Mouse (Mus musculus) limb, embryonic 11.5 days (tissue): ENCODE measurements at regions not wholly inside any gene's neighbourhood (a gene's known extent, or its start where the extent isn't known, plus 50 kb on each side); places are given as distances from the start of the nearest gene placed in this dataset.

Experiments
- ATAC-seq: fragments of 200-750 bp; cut with Nextera tagmentation; 2 replicates; pipeline ENCODE4 v1.8.0; 2017; ENCODE audit warnings: low read depth; ENCODE audit not compliant: insufficient number of reproducible peaks, low FRiP score, low TSS enrichment
- DNase-seq: peaks from one replicate; pipeline ENCODE4 v3.0.0-alpha.2; 2015; ENCODE audit warnings: low spot score
- H3K27ac ChIP-seq: fragments of 300-500 bp; sonication (generic); replicated peaks from 2 replicates; pipeline ENCODE4 v1.5.1; 2014; ENCODE audit warnings: low read depth, mild to moderate bottlenecking, low read length
- H3K27me3 ChIP-seq: fragments of 300-500 bp; sonication (generic); 2 replicates; pipeline ENCODE4 v1.6.1; 2014; ENCODE audit warnings: mild to moderate bottlenecking, low read length, mixed read lengths; ENCODE audit not compliant: control insufficient read depth, insufficient read depth
- H3K36me3 ChIP-seq: fragments of 300-500 bp; sonication (generic); 2 replicates; pipeline ENCODE4 v1.6.1; 2014; ENCODE audit warnings: mild to moderate bottlenecking, low read length, moderate library complexity, mixed read lengths; ENCODE audit not compliant: control insufficient read depth, insufficient read depth
- H3K4me1 ChIP-seq: fragments of 300-500 bp; sonication (generic); 2 replicates; pipeline ENCODE4 v1.6.1; 2014; ENCODE audit warnings: low read length, mixed read lengths; ENCODE audit not compliant: control insufficient read depth, insufficient read depth
- H3K4me2 ChIP-seq: fragments of 300-500 bp; sonication (generic); 2 replicates; pipeline ENCODE4 v1.6.1; 2014; ENCODE audit warnings: low read depth, mild to moderate bottlenecking, moderate library complexity; ENCODE audit not compliant: severe bottlenecking
- H3K4me3 ChIP-seq: fragments of 300-500 bp; sonication (generic); 2 replicates; pipeline ENCODE4 v1.5.1; 2014; ENCODE audit warnings: low read depth, low read length
- H3K9ac ChIP-seq: fragments of 300-500 bp; sonication (generic); 2 replicates; pipeline ENCODE4 v1.6.1; 2014; ENCODE audit warnings: mild to moderate bottlenecking, low read length
- H3K9me3 ChIP-seq: fragments of 300-500 bp; sonication (generic); 2 replicates; pipeline ENCODE4 v1.6.1; 2016; ENCODE audit warnings: low read length; ENCODE audit not compliant: control insufficient read depth
- WGBS: fragments of 180-500 bp; shearing (Covaris S2); extraction: QIAGEN DNeasy Blood & Tissue Kit; methylation state at CpG from one replicate; pipeline ENCODE4 v1.1.7; 2014; 5-methylcytosine and 5-hydroxymethylcytosine counted together

GRCm38 (mm10) chr10:24479148-24479547 is 116.1 kb upstream of the Ccn2 start:
- no peak overlapping the region for H3K27ac ChIP-seq
- WGBS = 88% methylated on average over 11 of the region's 11 CpGs
- DNase-seq = no peak
- no peak overlapping the region for H3K9ac ChIP-seq
- no peaks in the 10 kb centered on the region for H3K36me3 ChIP-seq
- no peaks in the 10 kb centered on the region for H3K4me1 ChIP-seq
- H3K9me3 ChIP-seq = no peaks in the 10 kb centered on the region
- H3K27me3 ChIP-seq = no peaks in the 10 kb centered on the region
- no peak overlapping the region for H3K4me2 ChIP-seq
- H3K4me3 ChIP-seq = no peak overlapping the region
- ATAC-seq = no peak

GRCm38 (mm10) chr10:24481926-24482612 is 113.2 kb upstream of the Ccn2 start:
- Histone ChIP-seq H3K4me1 (no peaks in the 10 kb centered on the region), H3K27me3 (no peaks in the 10 kb centered on the region), H3K4me2 (no peak overlapping the region), H3K36me3 (no peaks in the 10 kb centered on the region), H3K4me3 (no peak overlapping the region), H3K9me3 (no peaks in the 10 kb centered on the region), H3K9ac (no peak overlapping the region), H3K27ac (no peak overlapping the region)
- no peak for ATAC-seq
- WGBS = 64% methylated on average over 9 of the region's 9 CpGs
- no peak for DNase-seq

- ATAC-seq (no peak), DNase-seq (no peak)
- Histone ChIP-seq H3K4me1 (no peaks in the 10 kb centered on the region), H3K36me3 (no peaks in the 10 kb centered on the region), H3K9me3 (no peaks in the 10 kb centered on the region), H3K27me3 (no peaks in the 10 kb centered on the region), H3K27ac (no peak overlapping the region), H3K9ac (no peak overlapping the region), H3K4me3 (no peak overlapping the region), H3K4me2 (no peak overlapping the region)
- WGBS = 59% methylated on average over 3 of the region's 3 CpGs
These were observed 112.2 kb upstream of the Ccn2 start for GRCm38 (mm10) chr10:24483053-24483452.

GRCm38 (mm10) chr10:24484101-24484660 is 111.1 kb upstream of the Ccn2 start:
- 23% methylated on average over 5 of the region's 5 CpGs for WGBS
- no peaks in the 10 kb centered on the region for H3K27me3 ChIP-seq
- H3K4me2 ChIP-seq = no peak overlapping the region
- H3K9ac ChIP-seq = no peak overlapping the region
- H3K27ac ChIP-seq = no peak overlapping the region
- H3K36me3 ChIP-seq = no peaks in the 10 kb centered on the region
- no peak for ATAC-seq
- no peak overlapping the region for H3K4me3 ChIP-seq
- no peaks in the 10 kb centered on the region for H3K9me3 ChIP-seq
- H3K4me1 ChIP-seq = no peaks in the 10 kb centered on the region
- no peak for DNase-seq

GRCm38 (mm10) chr10:24485461-24485860 is 109.8 kb upstream of the Ccn2 start:
- Histone ChIP-seq H3K9ac (no peak overlapping the region), H3K9me3 (no peaks in the 10 kb centered on the region), H3K27ac (no peak overlapping the region), H3K4me1 (no peaks in the 10 kb centered on the region), H3K27me3 (no peaks in the 10 kb centered on the region), H3K36me3 (no peaks in the 10 kb centered on the region), H3K4me2 (no peak overlapping the region), H3K4me3 (no peak overlapping the region)
- 72% methylated on average over 5 of the region's 5 CpGs for WGBS
- ATAC-seq (no peak), DNase-seq (no peak)

GRCm38 (mm10) chr10:24486224-24486623 is 109.0 kb upstream of the Ccn2 start:
- 90% methylated on average over 1 of the region's 1 CpGs for WGBS
- no peaks in the 10 kb centered on the region for H3K27me3 ChIP-seq
- no peak overlapping the region for H3K4me3 ChIP-seq
- DNase-seq (no peak), ATAC-seq (no peak)
- no peaks in the 10 kb centered on the region for H3K9me3 ChIP-seq
- no peak overlapping the region for H3K27ac ChIP-seq
- H3K4me2 ChIP-seq = no peak overlapping the region
- H3K36me3 ChIP-seq = no peaks in the 10 kb centered on the region
- H3K9ac ChIP-seq = no peak overlapping the region
- no peaks in the 10 kb centered on the region for H3K4me1 ChIP-seq

- ATAC-seq (no peak), DNase-seq (no peak)
- WGBS = 81% methylated on average over 3 of the region's 3 CpGs
- Histone ChIP-seq H3K36me3 (no peaks in the 10 kb centered on the region), H3K4me1 (no peaks in the 10 kb centered on the region), H3K9me3 (no peaks in the 10 kb centered on the region), H3K4me2 (no peak overlapping the region), H3K4me3 (no peak overlapping the region), H3K9ac (no peak overlapping the region), H3K27me3 (no peaks in the 10 kb centered on the region), H3K27ac (no peak overlapping the region)
These were observed 107.3 kb upstream of the Ccn2 start for GRCm38 (mm10) chr10:24487915-24488314.

GRCm38 (mm10) chr10:24490432-24490831 is 104.8 kb upstream of the Ccn2 start:
- Histone ChIP-seq H3K27ac (no peak overlapping the region), H3K4me2 (no peak overlapping the region), H3K4me1 (no peaks in the 10 kb centered on the region), H3K36me3 (no peaks in the 10 kb centered on the region), H3K4me3 (no peak overlapping the region), H3K27me3 (no peaks in the 10 kb centered on the region), H3K9ac (no peak overlapping the region), H3K9me3 (no peaks in the 10 kb centered on the region)
- no peak for DNase-seq
- ATAC-seq = no peak
- WGBS = 77% methylated on average over 2 of the region's 2 CpGs

- Histone ChIP-seq H3K4me3 (no peak overlapping the region), H3K36me3 (no peaks in the 10 kb centered on the region), H3K4me1 (no peaks in the 10 kb centered on the region), H3K27me3 (no peaks in the 10 kb centered on the region), H3K27ac (no peak overlapping the region), H3K4me2 (no peak overlapping the region), H3K9me3 (no peaks in the 10 kb centered on the region), H3K9ac (no peak overlapping the region)
- DNase-seq (no peak), ATAC-seq (no peak)
- 84% methylated on average over 3 of the region's 3 CpGs for WGBS
These were observed 103.4 kb upstream of the Ccn2 start for GRCm38 (mm10) chr10:24491848-24492247.
